Mouse (Mus musculus): ENCODE measurements at regions not wholly inside any gene's neighbourhood (a gene's known extent, or its start where the extent isn't known, plus 50 kb on each side); places are given as distances from the start of the nearest gene placed in this dataset.

GRCm38 (mm10) chr4:82178112-82178511 lies 527.4 kb downstream of the Nfib start:
- no peaks in the 10 kb centered on the region for H3K9me3 ChIP-seq (ENCODE audit: control insufficient read depth)
- no peak overlapping the region for H3K9ac ChIP-seq (ENCODE audit: low read depth, low read length)
- ATAC-seq: no peak
- H3K27ac ChIP-seq (ENCODE audit: low read depth, low read length): no peak overlapping the region
- no peaks in the 10 kb centered on the region for H3K4me1 ChIP-seq (replicated peaks; ENCODE audit: control insufficient read depth, insufficient read depth, low read length)
- no peaks in the 10 kb centered on the region for H3K27me3 ChIP-seq (replicated peaks; ENCODE audit: control insufficient read depth, insufficient read depth, low read length)
- WGBS: 82% methylated on average over 5 of the region's 5 CpGs
- H3K36me3 ChIP-seq (ENCODE audit: control insufficient read depth, insufficient read depth): no peaks in the 10 kb centered on the region
- H3K4me2 ChIP-seq (replicated peaks; ENCODE audit: low read depth): no peak overlapping the region
- no peak for TF ChIP-seq CTCF (IDR thresholded peaks at IDR 0.05; ENCODE audit: low read depth)
- H3K4me3 ChIP-seq (ENCODE audit: low read depth, low read length): no peak overlapping the region

- Histone ChIP-seq H3K36me3 (ENCODE audit: control insufficient read depth, insufficient read depth) (no peaks in the 10 kb centered on the region), H3K4me2 (replicated peaks; ENCODE audit: low read depth) (no peak overlapping the region), H3K27me3 (replicated peaks; ENCODE audit: control insufficient read depth, insufficient read depth, low read length) (no peaks in the 10 kb centered on the region), H3K27ac (ENCODE audit: low read depth, low read length) (no peak overlapping the region), H3K9ac (ENCODE audit: low read depth, low read length) (no peak overlapping the region), H3K4me3 (ENCODE audit: low read depth, low read length) (no peak overlapping the region), H3K4me1 (replicated peaks; ENCODE audit: control insufficient read depth, insufficient read depth, low read length) (no peaks in the 10 kb centered on the region), H3K9me3 (ENCODE audit: control insufficient read depth) (no peaks in the 10 kb centered on the region)
- WGBS: 96% methylated on average over 8 of the region's 8 CpGs
- no peak for TF ChIP-seq CTCF (IDR thresholded peaks at IDR 0.05; ENCODE audit: low read depth)
- ATAC-seq: no peak
These were observed 528.8 kb downstream of the Nfib start for GRCm38 (mm10) chr4:82176723-82177122.

DNA sequence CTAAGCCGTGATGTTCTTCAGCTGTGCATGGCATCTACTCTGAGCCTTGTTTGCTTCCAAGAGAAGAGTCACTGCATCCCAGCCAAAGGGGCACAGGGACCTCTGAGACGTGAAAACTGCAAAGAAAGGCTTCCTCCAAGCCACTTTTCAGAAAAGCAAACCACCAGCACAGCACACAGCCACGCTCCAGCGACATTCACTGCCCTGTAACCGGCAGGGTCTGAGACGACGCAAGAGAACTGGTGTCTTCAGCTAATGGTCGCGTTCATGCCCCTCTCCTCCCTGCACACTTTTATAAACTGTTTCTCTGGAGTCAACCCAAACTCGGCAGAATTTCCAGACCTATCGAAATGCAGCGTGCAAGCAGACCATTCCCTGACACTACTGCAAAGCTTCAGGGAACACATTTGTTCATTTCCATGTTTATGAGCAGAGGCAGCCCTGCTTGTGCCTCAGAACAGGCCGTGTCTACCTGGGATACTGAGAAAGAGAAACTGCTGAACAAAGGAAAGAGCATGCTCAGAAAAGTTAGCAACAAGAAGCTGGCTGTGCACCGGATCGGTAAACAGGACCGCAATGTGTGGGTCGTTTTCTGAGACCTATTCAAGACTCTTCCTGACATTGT lies 532.0 kb downstream of the Nfib start:
- Histone ChIP-seq H3K9ac (ENCODE audit: low read depth, low read length) (no peak overlapping the region), H3K4me3 (ENCODE audit: low read depth, low read length) (no peak overlapping the region), H3K9me3 (ENCODE audit: control insufficient read depth) (no peaks in the 10 kb centered on the region), H3K4me2 (replicated peaks; ENCODE audit: low read depth) (no peak overlapping the region), H3K4me1 (replicated peaks; ENCODE audit: control insufficient read depth, insufficient read depth, low read length) (0 out of 2 replicates have a peak, but pooled peaks cover 3% of the 10 kb centered on the region), H3K27ac (ENCODE audit: low read depth, low read length) (no peak overlapping the region), H3K27me3 (replicated peaks; ENCODE audit: control insufficient read depth, insufficient read depth, low read length) (no peaks in the 10 kb centered on the region), H3K36me3 (ENCODE audit: control insufficient read depth, insufficient read depth) (no peaks in the 10 kb centered on the region)
- 58% methylated on average over 17 of the region's 17 CpGs for WGBS
- no peak for ATAC-seq
- TF ChIP-seq CTCF (IDR thresholded peaks at IDR 0.05; ENCODE audit: low read depth): no peak

GRCm38 (mm10) chr4:82170930-82171329 lies 534.6 kb downstream of the Nfib start:
- H3K27ac ChIP-seq (ENCODE audit: low read depth, low read length): no peak overlapping the region
- no peaks in the 10 kb centered on the region for H3K9me3 ChIP-seq (ENCODE audit: control insufficient read depth)
- ATAC-seq: no peak
- H3K4me1 ChIP-seq (replicated peaks; ENCODE audit: control insufficient read depth, insufficient read depth, low read length): 0 out of 2 replicates have a peak, but pooled peaks cover 3% of the 10 kb centered on the region
- H3K4me3 ChIP-seq (ENCODE audit: low read depth, low read length): no peak overlapping the region
- no peak for TF ChIP-seq CTCF (IDR thresholded peaks at IDR 0.05; ENCODE audit: low read depth)
- H3K36me3 ChIP-seq (ENCODE audit: control insufficient read depth, insufficient read depth): no peaks in the 10 kb centered on the region
- 20% methylated on average over 4 of the region's 4 CpGs for WGBS
- H3K27me3 ChIP-seq (replicated peaks; ENCODE audit: control insufficient read depth, insufficient read depth, low read length): no peaks in the 10 kb centered on the region
- H3K9ac ChIP-seq (ENCODE audit: low read depth, low read length): no peak overlapping the region
- 0 out of 2 replicates have a peak overlapping the region, but pooled peaks have one; percentile 10 for H3K4me2 ChIP-seq (replicated peaks; ENCODE audit: low read depth)

DNA sequence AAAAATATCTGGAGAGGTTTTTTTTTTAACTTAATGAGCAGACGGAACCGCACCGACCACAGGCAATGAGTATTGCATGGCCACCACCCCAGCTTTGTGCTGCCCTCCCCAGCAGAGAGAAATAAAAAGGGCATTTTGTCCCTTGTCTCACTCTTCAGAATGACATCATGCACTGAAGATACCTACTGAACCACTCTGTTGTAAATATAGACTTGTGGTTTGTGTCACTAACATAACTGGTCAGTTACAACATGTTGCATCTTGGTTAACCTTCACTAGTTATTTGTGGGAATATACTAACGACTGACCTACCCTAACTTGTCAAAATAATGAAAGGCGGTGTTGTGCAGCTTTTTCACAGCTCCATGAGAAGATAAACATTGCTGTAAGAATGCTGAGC lies 537.5 kb downstream of the Nfib start:
- Histone ChIP-seq H3K9ac (ENCODE audit: low read depth, low read length) (no peak overlapping the region), H3K9me3 (ENCODE audit: control insufficient read depth) (no peaks in the 10 kb centered on the region), H3K4me2 (replicated peaks; ENCODE audit: low read depth) (no peak overlapping the region), H3K36me3 (ENCODE audit: control insufficient read depth, insufficient read depth) (no peaks in the 10 kb centered on the region), H3K27ac (ENCODE audit: low read depth, low read length) (no peak overlapping the region), H3K27me3 (replicated peaks; ENCODE audit: control insufficient read depth, insufficient read depth, low read length) (no peaks in the 10 kb centered on the region), H3K4me1 (replicated peaks; ENCODE audit: control insufficient read depth, insufficient read depth, low read length) (0 out of 2 replicates have a peak, but pooled peaks cover 3% of the 10 kb centered on the region), H3K4me3 (ENCODE audit: low read depth, low read length) (no peak overlapping the region)
- 71% methylated on average over 5 of the region's 5 CpGs for WGBS
- ATAC-seq: no peak
- no peak for TF ChIP-seq CTCF (IDR thresholded peaks at IDR 0.05; ENCODE audit: low read depth)

- H3K4me2 ChIP-seq (replicated peaks; ENCODE audit: low read depth): no peak overlapping the region
- no peak overlapping the region for H3K27ac ChIP-seq (ENCODE audit: low read depth, low read length)
- no peaks in the 10 kb centered on the region for H3K27me3 ChIP-seq (replicated peaks; ENCODE audit: control insufficient read depth, insufficient read depth, low read length)
- ATAC-seq: no peak
- H3K36me3 ChIP-seq (ENCODE audit: control insufficient read depth, insufficient read depth): no peaks in the 10 kb centered on the region
- TF ChIP-seq CTCF (IDR thresholded peaks at IDR 0.05; ENCODE audit: low read depth): no peak
- no peak overlapping the region for H3K4me3 ChIP-seq (ENCODE audit: low read depth, low read length)
- no peak overlapping the region for H3K9ac ChIP-seq (ENCODE audit: low read depth, low read length)
- WGBS: 64% methylated on average over 5 of the region's 5 CpGs
- H3K9me3 ChIP-seq (ENCODE audit: control insufficient read depth): no peaks in the 10 kb centered on the region
- H3K4me1 ChIP-seq (replicated peaks; ENCODE audit: control insufficient read depth, insufficient read depth, low read length): 0 out of 2 replicates have a peak, but pooled peaks cover 3% of the 10 kb centered on the region
These were observed 538.2 kb downstream of the Nfib start for GRCm38 (mm10) chr4:82167396-82167795.
